Mouse (Mus musculus): ENCODE measurements around the gene Cct4.
A peak's percentile ranks its signal among the peaks of the same experiment; 100 is the strongest.

The Cct4 gene

DNA sequence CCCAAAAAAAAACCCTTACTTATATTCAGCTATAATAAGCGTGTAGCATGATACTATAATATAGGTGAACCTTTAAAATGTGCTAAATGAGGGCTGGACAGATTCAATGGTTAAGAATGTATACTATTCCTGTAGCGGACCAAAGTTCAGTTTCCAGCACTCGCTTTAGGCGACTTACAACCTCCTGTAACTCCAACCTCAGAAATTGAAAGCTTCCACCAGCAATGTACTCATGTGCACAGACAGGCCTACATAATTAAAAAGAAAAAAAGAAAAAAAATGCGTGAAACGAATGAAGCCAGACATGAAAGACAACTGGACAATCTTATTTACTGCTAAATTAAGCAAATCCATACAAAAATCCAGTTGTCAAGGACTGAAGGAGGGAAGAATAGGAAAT, 7.5 kb upstream of the Cct4 start:
- DNase-seq (ENCODE audit: low read depth, low spot score) = no peak

DNA sequence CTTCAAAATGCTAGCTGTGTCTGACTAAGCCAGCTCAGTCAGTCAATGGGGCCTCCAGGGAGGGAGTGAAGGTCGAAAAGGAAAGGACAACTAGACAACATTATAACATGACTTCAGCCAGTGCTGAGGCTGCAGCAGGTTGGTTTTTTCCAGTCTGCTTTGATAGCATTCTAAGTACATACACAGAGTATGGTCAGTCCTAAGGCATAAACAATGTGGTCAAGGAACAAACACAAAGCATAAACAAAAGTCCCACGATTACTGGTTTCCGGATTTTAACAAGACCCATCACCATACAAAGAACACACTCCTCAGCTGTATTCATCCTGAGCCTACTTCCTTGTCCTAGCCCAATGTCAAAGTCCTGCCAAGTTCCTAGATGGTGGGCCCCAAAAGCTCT, 4.8 kb upstream of the Cct4 start:
- DNase-seq (ENCODE audit: low read depth, low spot score) = no peak

DNA sequence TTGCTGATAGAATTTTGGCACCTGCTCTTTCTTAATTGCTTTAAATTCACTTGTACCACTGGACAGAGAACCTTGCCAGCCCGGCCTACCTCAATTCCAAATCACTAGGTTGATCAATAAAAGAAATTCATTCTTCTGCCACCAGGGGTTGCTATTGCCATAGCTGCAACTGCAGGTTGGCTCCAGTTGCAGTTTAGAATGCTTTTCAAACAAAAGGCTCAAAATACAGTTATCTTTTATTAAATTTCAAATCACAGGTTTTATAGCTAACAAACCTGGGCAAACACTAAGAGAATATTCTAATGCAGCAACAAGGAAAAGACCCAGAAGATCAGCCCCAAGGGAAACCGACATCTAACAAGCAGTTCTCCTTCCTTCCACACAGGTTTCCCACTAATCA, 3.0 kb upstream of the Cct4 start:
- DNase-seq (ENCODE audit: low read depth, low spot score) = peak; percentile 80

DNA sequence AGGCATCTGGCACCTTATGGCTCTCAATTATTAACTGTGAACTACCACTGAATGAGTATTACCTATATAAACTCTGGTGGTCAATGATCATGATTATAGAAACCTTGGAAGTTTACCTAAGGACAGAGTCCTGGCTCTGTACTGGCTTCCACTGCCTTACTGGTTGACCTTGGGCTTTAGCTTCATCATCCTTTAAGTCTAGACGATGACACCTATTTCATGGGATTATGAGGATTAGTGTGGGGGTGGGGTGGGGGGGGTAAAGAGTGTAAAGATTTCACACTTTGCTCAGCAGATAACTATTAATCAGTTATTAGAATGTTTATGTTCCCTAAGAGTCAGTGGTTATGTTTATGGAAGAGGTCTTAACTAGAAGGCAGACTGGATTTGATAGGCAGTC, 533 bp upstream of the Cct4 start:
- DNase-seq (ENCODE audit: low read depth, low spot score) = no peak

DNA sequence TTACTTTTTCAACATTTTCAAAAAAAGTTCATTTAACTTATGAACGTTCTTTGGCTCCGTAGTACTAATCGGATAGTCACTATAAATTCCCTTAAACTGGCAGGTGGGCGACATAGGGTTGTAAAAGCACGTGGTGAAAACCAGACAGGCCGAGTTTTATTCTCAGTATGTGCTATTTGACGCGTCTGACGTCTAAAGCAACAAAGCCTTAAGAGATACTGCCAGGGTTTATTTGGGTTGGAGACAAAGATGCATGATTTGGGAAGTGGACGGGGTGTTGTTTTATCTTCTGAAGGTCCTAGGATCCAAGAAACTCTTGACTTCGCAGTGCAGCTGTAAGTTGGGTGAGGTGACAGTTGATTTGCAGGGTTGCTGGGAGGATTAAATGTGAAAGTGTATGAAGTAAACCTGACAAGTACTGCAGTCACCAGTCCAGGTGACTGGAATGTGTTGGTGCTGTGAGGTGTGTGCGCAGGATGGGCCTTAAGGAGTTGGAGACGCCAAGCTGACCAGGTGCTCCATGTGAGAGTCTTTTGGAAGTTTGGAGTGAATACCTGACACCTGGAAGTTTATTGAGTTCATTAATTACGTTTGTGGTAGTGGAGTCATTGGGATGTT, 1.0 kb downstream of the Cct4 start:
- no peak for DNase-seq (ENCODE audit: low read depth, low spot score)

DNA sequence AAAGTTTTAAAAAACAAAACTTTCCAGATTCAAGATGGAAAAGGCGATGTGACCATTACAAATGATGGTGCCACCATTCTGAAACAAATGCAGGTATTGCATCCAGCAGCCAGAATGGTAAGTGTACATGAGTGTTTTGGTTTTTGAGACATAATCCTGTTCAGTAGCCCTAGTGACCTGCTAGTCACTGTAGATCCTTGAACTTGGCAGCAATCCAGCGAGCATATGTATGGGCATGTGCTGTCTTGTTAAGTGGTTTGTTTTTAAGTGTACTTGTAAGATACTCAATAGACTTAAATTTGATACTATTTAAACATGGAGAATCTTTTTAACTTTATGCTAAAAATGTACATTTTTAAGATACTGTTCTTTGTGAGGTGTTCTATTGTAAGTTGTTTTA, 4.0 kb downstream of the Cct4 start:
- DNase-seq (ENCODE audit: low read depth, low spot score) = peak; percentile 36

DNA sequence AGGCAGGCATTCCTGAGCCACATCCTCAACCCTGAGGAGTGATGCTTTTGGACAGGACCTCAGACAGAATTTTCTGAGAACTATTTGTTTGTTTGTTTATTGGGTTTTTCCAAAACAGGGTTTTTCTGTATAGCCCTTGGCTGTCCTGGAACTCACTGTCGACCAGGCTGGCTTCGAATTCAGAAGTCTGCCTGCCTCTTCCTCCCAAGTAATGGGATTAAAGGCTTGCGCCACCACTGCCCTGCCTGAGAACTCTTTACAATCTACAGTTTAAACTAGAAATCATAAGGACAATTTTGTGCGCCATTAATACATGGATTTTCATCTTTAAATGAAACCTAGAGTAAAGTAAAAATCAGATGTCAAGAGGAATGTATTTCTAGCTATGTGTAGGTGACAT, 5.1 kb downstream of the Cct4 start:
- DNase-seq (ENCODE audit: low read depth, low spot score) = no peak

DNA sequence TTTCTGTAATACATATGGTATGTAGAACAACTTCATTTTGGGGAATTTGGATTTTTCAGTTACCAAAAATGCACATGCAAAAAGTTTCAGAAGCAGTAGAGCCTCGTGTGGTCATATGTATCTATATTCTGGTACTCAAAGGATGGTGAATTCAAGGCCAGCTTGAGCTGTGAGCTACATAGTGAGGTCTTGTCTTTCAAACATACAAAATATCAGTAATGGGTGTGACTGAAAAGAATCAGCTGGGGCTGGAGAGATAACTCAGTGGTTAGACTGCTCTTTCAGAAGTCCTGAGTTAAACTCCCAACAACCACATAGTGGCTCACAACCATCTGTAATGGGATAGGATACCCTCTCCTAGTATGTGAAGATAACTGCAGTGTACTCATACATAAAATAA, 8.0 kb downstream of the Cct4 start:
- DNase-seq (ENCODE audit: low read depth, low spot score) = no peak

DNA sequence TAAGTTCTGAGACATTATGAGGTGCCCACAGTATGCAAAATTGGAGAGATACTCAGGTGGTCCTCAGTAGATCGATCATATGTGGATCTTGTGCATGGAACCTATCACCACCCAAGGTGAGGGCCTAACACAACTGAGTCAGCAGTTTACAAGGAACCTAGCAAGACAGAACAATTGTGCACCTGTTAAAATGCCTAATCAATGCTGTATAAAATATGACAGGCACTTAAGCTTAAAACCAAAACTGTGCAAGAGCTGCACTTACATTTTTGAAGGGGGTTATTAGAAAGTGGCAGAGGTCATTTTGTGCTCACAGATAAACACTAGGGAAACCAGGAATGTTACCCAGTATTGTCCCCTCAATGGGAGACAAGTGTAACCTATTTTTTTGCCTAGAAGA, 15.0 kb downstream of the Cct4 start:
- no peak for DNase-seq (ENCODE audit: low read depth, low spot score)

DNA sequence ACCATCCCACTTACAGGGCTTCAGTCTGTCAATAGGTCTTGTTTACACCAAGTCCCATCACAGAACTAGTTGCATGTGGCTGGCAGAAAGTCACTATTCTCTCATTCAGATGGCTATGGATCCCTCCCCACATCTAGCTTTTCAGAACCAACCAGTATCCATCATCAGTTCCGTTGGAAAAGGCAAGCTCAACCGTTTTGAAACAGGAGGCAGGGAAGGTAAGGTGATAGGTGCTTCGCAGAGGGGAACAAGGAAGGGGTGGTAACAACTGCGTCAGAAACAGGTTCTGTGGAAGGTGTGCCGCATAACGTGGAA, 16.8 kb downstream of the Cct4 start:
- DNase-seq (ENCODE audit: low read depth, low spot score) = no peak

DNA sequence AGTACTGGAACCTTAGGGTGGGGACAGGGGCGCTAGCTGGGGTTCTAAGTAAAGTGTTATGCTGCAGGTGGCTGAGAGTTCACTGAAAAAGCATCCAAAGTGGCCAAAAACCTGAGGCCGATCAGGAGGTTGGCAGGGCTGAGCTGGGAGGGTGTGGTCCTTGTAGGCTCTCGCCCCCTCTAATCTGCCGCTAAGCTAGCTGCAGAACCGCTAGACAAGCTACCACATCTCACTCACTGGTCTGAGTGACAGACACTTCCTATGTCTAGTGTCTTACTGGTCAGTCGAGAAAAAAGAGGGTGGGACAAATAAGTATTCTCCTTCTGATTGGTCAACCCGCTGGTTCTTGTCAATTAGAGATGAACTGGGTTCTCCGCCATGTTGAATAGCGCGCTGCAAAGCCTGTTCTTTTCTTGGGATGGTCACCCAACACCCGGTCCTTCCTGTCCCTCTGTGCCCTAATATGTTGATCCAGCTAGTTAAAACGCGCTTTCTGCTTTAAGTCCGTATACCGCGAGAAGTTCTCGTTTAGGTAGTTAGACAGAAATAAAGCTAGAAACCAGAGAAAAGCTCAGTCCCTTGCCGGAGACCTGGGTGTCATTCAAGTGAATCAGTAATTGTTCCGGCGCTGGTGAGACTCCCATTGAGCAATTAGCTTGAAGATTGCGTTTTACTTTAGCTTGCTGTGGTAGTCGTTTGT, 17.3 kb downstream of the Cct4 start, which contains the start of gene Fam161a:
TSS of gene Fam161a (plus strand) at position 51 of the 700 bp plus-strand sequence.
- DNase-seq (ENCODE audit: low read depth, low spot score) = peak; percentile 98

DNA sequence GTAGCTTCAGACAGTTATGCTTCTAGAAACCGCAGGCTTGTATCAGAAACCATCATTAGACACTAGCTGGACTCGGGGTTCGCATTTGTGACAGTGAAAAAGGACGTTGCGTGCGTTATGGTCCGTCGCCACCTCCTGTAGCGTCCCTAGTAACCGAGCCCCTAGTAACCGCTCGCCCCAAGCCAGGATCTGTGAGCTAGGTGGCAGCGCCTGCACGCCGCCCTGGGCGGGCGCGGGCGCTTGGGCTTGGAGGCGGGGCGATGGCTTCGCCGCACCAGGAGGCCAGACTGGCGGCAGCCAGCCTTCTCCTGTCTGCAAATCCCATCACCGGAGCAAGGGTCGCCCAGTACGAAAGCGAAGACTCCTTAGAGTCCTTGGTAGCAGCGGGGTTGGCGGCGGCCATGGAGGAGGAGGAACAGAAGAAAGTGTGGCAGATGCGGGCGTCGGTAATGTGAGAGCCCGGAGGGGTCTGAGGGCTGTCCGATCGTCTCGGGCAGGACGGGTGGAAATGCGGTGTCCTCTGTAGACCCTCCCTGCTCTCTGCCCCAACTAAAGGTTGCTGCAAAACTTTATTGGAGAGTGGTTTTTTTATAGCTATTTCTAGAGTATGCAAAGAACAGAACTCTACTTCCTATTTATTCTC, 18.0 kb downstream of the Cct4 start:
- DNase-seq (ENCODE audit: low read depth, low spot score) = peak; percentile 93

DNA sequence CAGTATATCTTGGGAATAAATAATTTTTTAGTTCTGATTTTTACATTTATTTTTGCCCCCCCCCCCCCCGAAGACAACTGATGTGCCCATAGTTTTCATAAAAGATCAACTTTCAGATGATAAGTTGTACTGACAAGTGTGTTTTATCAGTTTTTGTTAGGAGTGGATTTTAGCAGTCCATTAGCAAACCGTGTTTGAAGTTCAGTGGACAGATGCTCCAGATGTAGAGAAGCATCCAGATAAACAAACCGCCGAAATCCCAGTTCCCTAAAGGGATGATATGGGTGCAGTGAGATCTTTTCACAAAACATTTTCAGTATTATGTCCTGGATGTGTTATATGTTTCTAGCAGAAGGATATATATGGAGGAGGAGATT, 18.5 kb downstream of the Cct4 start:
- no peak for DNase-seq (ENCODE audit: low read depth, low spot score)

DNA sequence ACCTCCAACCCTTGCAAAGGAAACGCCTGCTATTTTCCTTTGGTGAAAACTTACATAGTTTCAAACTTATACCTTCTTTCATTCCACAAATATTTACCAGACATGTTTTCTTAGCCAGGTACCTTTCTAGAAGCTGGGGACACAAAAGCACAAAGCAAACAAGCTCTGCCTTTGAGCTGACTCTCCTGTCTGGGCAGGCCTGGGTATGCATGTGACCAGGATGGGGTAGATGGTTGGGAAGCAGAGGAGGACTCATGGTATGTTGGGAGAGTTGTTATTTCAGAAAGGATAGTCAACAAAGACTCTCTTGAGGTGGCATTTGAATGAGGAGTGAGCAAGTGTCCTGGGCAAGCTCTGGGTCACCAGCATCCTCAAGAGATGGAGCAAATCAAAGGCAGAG, 22.8 kb downstream of the Cct4 start:
- no peak for DNase-seq (ENCODE audit: low read depth, low spot score)

DNA sequence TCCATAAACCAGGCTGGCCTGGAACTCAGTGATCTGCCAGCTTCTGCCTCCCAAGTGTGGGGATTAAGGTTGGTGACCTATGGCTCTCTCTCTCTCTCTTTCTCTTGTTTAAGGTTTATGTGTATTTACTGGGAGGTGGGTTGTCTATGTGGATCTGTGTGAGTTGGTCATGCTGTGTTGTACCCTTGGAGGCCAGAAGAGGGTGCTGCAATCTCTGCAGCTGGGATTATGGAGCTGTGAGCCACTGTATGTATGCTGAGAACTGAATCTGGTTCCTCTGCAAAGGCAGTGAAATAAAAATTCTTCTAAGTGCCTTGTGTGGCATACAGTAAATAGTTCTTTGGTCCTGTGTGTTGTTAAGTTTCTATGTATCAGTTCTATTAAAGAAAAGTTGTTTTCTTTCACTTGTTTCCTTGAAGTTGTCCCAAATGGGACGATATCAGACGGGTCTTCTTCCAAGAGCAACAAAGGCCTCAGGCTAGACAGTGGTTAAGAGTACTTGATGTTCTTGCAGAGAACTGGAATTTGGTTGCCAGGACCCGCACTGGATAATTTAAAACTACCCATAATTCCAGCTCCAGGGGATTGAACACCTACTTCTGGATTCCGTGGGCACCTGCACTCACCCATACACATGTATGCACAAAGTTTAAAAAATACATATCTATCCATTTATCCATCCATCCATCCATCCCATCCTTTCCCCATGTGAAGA, 23.4 kb downstream of the Cct4 start:
- no peak for DNase-seq (ENCODE audit: low read depth, low spot score)

DNA sequence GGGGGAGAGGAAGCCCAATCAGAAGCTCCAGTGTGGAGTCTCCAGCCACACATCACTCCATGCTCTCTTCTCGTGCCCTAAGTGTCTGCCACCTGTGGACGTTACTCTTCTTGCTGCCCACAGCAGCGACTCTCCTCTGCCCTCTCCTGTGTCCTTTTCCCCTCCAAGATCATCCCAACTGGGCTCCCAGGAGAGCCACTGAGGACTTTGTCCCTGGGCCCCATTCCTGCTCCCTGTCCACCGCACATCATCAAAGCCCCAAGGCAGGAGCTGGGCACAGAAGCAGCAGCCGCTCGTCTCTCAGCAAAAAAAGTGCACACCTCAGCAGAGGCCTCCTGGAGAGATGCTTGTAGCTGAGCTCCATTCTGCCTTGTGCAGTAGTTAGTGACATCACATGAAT, 24.7 kb downstream of the Cct4 start:
- no peak for DNase-seq (ENCODE audit: low read depth, low spot score)

DNA sequence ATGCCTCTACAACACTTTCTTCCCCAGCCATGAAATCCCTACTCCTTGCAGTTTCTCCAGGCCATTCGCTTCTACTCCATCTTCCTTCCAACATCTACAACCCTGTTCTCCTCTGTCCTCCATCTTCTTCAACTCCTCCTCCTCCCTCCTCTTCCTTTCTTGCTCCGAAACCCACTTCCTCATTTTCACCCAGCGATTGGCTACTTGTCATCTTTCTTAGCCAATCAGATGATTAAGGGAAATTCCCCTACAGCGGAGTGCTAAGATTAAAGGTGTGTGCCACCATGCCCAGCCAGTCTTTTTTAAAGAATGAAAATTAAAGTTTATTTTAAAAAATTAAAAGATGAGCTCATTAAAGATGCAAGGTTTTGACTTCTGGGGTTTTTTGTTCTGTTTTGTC, 27.6 kb downstream of the Cct4 start:
- DNase-seq (ENCODE audit: low read depth, low spot score) = no peak

DNA sequence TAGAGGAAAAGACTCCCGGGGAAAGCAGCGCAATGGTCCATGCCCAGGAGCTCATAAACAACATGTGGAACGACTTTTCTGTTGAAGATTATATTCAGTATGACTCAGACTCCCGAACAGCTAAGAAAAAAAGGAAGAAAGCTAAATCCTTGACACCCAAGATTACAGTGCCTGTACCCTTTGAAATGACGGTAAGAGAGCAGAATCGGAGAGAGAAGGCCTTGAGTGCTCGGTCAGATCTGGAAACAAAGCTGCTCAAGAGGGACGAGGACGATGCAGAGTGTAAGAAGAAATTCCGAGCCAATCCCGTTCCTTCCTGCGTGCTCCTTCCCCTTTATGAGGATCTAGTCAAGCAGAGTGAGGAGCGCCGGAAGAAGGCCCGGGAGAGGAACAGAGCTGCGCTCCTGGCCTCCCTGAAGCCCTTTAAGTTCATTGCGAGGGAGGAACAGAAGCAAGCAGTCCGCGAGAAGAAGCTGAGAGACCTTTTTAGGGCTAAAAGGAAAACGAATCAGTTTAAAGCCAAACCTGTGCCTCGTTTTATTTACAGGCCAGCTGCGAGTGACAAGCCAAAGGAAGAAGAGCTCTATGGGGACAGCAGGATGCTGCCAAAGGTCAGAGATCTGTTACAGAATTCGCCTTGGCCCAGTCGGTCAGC, 29.9 kb downstream of the Cct4 start:
- no peak for DNase-seq (ENCODE audit: low read depth, low spot score)

DNA sequence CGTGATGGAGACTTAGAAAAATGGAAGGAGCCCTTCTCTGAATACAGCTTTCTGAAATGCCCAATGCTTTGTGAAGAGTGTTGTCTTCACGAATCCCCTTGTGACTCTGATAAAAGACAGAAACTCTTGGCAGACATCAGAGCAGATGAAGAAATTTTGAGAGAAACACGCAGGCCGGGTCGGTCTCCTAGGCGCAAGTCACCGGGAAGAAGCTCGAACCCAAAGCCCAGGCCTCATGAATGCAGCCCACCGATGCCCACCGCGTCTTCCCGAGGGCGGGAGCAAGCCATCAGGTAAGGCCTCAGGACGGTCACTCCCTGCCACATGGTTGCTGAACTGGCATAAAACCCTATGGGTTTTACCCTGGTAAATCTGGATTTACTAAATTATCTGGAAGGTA, 30.5 kb downstream of the Cct4 start:
- no peak for DNase-seq (ENCODE audit: low read depth, low spot score)

DNA sequence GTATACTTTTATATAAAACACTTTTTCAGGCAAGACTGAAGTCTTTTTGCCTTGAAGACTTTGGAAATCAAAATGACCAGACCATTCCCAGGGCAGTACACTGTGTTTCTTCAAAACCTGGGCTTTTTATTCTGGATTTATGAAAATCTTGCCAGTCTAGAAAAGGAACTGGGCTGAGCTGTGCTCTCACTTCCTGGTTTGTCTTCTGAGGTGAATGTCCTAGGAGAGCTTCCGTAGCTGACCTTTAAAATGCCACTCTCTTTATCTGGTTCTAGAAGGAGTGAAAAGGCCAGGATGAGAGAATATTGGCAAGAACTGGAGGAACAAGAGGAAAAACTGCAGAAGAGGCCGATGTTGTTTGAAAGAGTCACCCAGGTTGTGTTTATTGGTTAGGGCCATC, 32.8 kb downstream of the Cct4 start:
- DNase-seq (ENCODE audit: low read depth, low spot score) = no peak

DNA sequence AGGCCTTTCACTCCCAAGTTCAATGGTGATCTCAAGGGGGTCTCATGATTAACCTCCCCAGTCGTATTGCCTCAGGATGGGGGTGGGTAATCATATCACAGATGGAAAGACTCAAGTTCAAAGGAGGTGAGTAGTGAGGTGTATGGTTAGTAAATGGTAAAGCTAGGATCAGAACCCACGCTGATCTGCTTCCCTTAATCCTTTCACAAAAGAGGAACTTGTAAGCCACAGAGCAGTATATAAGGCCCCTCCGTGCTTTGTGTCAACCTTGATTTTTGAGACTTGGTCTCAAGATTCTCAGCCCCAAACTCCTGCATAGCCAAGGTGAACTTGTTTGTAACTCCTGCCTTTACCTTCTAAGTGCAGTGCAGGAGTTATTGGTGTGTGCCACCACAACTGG, 33.9 kb downstream of the Cct4 start:
- DNase-seq (ENCODE audit: low read depth, low spot score) = no peak

DNA sequence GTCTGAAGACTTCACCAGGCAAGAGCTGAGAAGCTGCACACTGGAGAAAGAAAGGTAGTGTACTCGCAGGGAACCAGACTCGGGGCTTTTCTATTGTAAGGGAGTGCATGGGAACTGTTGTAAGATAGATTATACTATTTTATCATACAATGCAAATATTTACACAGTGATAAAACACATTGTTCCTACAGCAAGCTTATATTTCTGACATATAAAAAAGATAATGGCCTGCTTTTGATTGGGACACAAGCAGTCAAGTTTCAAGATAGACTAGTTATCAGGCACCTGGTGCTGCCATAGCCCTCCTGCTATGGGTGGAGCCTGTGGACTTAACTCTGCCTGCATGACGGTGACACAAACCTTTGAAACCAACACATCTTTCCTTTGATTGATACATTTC, 38.6 kb downstream of the Cct4 start:
- no peak for DNase-seq (ENCODE audit: low read depth, low spot score)

Data from brain, adult 2 months (tissue).